20 mouse cellular contexts compared by ENCODE assay signal in genomic region chr5:128706467-128706866, GRCm38 (mm10). TPM values are rescaled to one million over a fixed set of nuclear protein-coding genes. Genes with fewer than 3 reads are reported as not detected.
"Had no signal": no experiment of that assay in that cellular context is flagged by ENCODE, and none has a peak within 500 bp of the region (broad histone marks: within the 10 kb centered on the region; RNA-seq: fewer than 3 reads in every experiment).

No protein-coding gene starts in this region.

- H3K4me2 ChIP-seq: limb, embryonic 12.5 days had no signal

- H3K9me3 ChIP-seq: midbrain, embryonic 10.5 days had no signal

- DNase-seq: kidney, adult 2 months; kidney, postnatal 25 days; layer of hippocampus, adult 9-11 months; liver; lung, adult 2 months; lung, postnatal 4 days; midbrain, embryonic 14.5 days; right cerebral cortex, adult 18-20 months; right cerebral cortex, postnatal 25 days; thymus, adult 2 months; thymus, postnatal 25 days had no signal

- ATAC-seq: intestine, embryonic 16.5 days; lung, postnatal 0 days had no signal

- H3K36me3 ChIP-seq: limb, embryonic 12.5 days; midbrain, embryonic 10.5 days had no signal

- H3K9ac ChIP-seq: limb, embryonic 12.5 days; liver, embryonic 14.5 days had no signal

- H3K27ac ChIP-seq: limb, embryonic 12.5 days; liver, embryonic 14.5 days; midbrain, embryonic 10.5 days had no signal

- H3K4me3 ChIP-seq: limb, embryonic 12.5 days; midbrain, embryonic 10.5 days had no signal

- H3K27me3 ChIP-seq: limb, embryonic 12.5 days had no signal

RNA-seq across cellular contexts. Expression of gene Piwil1, which starts 4.1 kb away (rescaled TPM):
- total RNA-seq: megakaryocyte, adult 5-6 weeks had no signal
- polyA plus RNA-seq: intestine, embryonic 16.5 days; limb, embryonic 12.5 days; liver, embryonic 14.5 days; lung, adult 2 months; lung, postnatal 0 days; midbrain, embryonic 10.5 days; small intestine, adult 2 months; stomach, embryonic 16.5 days; urinary bladder, adult 2 months had no signal
